Mouse (Mus musculus) 3T3-L1 (cell line): ENCODE data around the gene Fv1.

Source experiments
- DNase-seq: peaks from one replicate; pipeline ENCODE4 v3.0.0-alpha.2; 2015; ENCODE audit warnings: low read depth, low spot score

The Fv1 gene

DNA sequence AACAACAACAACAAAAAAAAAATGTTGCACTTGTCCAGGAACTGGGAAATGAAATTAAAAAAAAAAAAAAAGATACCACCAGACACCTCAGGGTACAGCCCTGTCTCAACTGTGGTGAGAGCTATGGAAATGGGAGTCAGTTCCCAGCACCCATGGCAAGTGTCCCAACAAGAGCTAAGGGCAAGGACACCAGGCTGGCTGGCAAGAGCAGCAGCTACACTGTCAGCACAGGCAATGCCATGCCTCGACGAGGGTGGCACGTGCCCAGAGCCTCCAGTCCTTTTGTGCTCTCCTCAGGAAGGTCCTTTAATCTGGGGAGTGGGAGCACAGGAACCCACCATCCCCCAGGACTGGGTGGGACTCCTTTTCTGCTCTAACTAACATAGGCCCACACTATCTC is 15.4 kb downstream of the Fv1 start:
- no peak for DNase-seq

DNA sequence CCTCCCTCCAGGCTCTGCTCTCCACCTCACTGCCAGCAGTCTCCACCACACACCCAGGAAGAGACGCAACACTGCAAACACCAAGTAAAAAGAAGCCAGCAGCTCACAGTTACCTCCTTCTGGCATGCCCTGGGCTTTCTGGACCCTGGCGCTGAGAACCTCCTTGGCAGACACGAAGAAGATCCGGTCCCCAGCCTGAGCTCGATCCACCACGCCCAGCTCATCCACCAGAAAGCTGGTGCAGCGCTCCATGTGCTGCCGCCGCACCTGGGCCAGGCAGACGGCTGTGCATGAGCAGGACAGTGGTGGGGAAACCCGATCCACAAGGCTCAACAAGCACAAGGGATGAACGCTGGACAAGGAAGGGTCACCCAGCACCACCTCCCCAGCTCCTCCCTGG is 17.4 kb downstream of the Fv1 start:
- DNase-seq = no peak

DNA sequence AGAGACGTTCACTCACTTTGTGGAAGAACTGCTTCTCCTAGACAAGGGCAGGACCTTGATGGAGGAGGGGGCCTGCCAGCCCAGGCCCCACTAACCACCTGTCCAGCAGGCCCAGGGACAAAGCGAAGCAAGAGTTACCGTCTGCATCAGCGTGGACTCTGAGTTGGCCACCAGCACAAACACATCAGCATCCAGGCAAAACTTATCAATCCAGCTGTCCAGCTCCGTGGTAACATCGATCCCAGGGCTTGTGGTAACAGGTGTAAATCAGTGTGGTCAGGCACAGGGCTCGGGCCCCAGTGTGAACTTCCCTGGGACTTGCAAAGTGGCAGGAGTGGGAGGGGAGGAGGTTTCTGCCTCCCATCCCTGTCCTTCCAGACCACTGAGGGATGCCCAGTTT is 18.5 kb downstream of the Fv1 start:
- DNase-seq = no peak

DNA sequence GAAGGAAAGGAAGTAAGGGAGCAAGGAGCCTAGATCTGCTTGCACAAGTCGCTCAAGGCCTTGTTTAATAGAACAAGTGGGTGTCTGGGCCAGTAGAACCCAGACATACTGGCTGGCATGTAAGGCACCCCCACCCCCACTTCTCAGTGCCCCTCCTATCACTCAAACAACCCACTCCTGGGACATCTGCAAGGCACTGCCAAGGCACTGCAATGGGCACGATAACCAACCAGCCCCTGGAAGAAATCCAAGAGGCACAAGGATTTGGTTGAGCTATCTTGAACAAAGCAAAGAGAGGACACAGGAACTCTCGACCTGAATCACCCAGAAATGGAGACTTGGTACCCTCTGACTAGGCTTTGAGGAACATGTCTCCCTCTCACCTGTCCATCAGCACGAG is 19.5 kb downstream of the Fv1 start:
- no peak for DNase-seq

DNA sequence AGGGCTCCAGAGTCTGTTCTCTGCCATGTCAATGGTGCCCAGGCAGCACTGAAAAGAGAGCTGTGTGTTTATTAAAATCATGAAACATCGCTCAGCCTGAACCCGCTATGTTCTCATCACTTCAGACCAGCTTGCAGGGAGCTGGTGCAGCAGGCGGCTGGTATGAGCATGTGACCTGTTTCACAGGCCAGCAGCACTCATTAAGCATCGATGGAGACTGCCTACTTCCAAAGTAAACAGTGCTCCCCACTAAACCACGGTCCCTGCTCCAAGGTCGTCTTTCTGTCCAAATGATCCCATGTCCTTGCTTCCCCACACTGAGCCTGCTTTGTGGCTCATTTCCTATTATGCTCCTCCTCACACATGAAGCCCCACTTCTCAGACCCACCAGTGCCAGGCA is 21.6 kb downstream of the Fv1 start:
- no peak for DNase-seq

DNA sequence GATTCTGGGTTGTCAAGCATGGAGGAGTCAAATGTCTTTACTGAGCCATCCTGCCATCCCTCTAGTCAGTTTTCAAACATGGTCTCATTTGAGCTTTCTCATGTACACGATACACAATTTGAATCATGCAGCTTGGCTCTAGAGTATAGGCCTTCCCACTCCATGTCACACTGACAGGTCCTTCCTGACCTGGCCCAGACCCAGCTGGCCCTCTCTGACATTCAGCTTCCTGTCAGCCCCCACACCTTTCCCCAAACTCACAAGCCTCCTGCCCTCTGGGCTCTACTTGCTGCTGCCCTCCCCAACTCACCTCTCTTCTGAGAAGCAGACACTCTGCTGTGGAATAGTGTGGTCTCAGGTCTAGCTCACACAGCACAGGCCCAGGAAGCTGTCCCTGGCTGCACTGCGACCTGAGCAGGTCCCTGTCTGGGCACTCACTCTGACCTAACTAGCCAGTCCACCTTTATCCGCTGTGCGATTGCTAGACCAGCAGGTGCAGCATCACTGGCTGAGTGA is 27.1 kb downstream of the Fv1 start:
- DNase-seq = no peak

DNA sequence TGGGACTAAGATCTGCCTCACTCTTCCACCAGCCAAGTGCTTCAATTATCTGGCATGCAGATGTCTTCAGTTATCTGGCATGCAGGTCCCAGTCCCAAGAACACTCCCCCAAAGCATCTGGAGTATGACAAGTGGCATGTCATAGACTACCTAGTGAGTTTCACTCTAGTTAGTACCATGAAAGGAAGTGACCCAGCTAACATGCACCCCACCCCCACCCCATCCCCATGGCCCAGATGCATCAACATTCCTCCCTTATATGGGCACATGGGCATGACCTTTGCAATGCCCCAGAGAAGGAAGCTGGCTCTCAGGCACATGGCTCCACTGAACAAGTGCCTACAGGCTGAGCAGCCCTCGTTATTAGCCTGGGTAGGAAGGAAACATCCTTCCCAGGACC is 27.6 kb downstream of the Fv1 start:
- DNase-seq = no peak

DNA sequence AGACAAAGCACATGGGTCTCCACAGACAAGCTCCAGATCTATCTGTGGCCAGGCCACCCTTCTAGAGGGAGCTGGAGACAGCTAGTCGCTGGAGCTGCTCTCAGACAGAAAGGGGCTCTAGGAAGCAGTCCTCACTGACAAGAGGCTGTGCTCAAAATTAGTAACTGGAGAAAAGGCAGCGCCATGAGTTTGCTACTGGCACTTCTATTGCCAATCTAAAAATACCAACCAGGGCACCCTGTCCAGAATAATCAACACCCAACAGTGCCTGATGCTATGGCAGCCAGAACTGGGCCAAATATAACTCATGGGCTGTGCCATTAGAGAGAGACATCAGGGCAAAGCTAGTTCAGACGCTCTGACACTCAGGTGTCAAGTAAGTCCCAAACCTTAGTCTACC is 28.6 kb downstream of the Fv1 start:
- no peak for DNase-seq

DNA sequence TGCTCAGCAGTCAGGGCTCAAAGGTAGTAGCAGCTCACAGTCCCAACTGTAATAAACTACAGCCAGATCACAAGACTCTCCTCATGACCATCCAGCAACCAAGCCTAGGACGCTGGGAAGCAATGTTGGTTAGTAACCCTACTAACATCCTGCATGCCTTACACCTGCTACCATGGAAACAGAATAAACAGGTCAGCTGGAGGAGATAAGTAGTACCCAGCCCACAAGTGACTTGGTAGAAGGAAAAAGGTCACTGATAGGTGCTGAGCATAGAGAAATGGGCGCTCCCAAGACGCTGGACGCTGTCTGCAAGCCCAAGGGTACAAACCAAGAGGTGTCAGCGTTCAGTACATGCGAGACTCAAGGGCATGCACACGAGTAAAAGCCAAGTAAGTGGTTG is 31.7 kb downstream of the Fv1 start:
- DNase-seq = no peak

DNA sequence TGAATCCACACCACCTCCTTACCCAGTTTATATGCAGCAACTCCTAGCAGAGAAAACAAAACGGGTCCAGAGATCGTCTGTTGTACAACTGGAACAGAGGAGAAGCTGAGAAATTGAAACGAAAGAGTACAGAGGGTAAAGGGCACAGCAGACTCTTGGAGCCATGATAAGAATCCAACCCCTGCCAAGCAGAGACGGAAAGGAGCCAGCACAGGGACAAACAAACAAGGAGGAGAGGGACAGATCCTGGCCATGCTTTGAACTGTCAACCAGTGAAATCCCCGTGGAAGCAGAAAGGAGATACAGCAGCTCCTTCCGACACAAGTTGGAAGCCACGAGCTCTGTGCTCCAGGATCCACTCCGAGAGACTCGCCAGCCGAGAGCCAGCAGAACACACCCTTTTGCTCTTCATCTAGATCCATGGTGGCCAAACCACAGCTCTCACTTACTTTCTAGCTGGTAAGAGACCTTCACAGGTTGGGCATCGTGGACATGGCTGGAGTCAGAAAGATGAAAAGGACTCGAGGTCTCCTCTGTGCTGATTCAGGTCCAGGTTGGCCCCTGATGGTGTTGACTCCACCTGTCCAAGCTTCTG is 34.2 kb downstream of the Fv1 start:
- DNase-seq = no peak

DNA sequence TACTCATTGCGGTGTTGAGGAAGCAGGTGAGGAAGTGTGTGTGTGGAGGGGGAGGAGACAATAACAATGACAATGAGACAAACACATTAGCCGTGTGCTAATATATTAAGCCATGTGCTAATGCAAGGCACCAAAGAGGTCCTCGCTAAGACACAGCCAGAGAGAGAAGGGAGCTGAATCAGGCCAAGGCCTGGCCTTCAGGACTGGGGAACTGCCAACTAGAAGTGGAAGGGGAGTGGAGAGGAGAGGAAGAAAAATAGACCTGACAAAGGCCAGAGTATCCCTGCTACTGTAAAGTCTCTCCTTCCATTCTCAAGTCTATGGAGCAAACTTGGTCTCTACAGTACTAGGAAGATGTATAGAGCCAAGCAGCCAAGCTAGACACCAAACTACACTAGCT is 34.8 kb downstream of the Fv1 start:
- no peak for DNase-seq

DNA sequence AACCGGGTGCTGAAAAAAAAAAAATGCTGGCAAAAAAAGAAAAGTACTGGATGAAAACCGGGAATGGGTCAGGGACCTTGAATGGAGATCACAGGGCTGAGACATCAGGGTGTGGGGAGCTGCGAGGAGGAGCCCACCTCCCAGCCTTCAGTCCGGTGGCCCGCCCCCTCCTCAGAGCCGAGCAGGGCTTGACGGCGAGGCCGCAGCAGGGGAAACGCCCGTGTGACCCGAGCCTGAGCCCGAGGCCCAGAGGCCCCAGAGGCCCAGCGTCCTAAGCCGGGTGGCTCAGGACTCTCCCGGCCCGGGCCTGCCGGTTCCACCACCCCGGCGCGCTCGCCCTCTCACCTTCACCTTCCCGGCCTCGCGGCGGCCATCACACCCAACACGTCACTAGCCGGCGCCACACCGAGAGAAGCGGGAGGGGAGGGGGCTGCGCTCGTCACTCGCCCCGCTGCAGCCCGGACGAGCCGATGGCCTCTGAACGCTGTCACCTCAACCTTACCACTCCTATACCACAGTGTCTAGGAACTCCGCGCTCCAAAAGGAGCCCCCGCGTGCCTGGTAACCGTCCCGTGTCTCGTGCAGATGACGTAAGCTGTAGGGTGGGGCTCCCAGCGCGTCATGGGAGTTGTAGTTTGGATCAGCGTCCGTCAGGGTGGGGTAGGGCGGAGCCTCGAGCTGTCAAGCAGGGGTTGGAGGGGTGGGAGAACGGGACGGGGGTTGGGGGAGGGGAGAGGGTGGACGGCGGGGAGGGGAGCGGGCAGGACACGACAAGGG is 35.7 kb downstream of the Fv1 start, which contains the start of gene Mfn2:
TSS of gene Mfn2 (minus strand) at position 392 of the 777 bp plus-strand sequence.
- DNase-seq = peak; percentile 85

DNA sequence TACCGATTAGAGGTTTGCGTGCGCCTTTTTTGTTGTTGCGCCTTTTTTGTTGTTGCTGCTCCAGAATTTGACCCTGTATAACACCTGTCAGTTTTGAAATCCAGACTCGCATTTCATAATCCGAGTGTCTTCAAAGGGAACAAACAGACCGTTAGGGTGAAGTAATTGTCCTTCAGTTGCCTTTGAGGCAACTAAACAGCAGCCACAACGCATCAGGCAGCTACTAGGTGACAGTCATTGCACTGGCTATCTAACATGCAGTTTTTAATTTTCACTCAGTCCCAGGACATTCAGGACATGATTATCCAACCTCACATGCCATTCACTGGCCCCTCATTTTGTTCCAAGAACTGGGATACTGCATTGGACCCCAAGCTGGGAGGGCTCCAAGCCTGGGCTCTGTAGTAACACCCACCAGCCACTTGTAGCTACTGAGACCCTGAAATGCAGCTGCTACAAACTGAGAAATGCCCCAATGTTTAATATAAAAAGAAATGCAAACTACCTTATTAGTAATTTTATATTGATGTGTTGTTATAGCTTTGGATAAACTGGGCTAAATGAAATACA is 36.4 kb downstream of the Fv1 start:
- no peak for DNase-seq

DNA sequence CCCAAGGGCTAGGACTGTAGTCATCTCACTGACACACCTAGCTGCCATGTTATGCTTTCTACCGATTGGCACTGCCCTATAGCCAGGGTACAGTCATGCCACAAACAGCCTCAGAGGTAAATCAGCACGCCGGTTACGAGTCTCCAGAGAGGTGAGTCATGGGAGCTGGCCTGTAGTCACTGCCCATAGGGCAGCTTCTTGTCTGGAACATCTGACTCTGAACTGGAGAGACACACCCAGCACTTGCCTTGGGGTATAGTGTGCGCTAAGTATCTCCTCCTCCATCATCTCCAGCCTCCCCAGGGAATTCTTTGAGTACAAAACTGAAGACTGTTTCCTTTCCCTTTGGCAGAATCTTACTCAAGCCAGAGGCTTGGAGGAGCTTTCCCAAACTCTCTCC is 37.5 kb downstream of the Fv1 start:
- DNase-seq = peak; percentile 99

DNA sequence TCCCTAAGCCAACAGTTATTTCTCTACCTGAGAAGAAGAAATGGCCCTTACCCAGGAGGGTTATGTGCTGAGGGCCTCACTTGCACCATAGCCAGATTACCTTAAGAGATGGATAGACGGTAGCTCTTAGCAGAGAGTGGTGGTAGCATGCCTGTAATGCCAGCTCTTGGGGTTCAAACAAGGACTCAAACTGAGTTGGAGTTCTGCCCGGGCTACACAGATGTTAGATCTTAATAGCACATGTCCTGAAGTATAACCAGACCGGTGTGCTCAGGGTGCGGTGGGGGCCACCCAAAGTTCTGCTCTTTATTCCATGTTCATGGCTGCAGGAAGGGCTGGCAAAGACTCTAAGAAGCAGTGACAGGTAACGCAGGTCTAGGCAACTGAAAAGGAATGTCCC is 40.7 kb downstream of the Fv1 start:
- DNase-seq = no peak

DNA sequence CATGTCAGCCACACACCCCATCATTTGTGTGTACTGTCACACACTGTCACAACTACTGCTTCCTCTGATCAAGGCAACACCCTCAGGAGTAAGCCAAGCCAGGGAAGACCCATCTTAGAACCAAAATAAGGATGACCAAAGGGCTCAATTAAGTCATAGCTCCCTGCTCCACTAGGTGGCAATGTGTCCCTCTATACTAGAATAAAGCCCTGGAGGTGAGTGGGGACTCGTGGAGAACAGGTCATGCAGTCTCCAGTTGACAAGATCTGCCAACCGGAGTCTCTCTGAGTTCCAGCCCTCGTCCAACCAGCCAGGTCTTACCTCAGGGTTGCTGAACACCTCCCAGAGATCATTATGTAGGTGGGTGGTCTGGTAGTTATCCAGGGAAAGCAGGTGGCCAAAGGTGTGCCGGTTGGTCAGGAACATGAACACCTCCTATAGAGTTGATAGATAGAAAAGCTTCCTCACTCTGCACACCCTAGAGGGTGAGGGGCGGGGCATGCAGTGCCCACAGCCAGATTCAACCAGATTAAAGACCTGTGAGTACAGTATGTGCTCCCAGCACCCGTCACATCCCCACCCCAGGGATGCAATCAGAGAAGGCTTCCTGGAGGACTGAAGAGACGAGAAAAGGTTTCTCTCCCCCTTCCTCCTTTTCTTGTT is 49.8 kb downstream of the Fv1 start:
- DNase-seq = peak; percentile 72
